Mouse (Mus musculus) right cerebral cortex, postnatal 36 days (tissue): Measurements from ENCODE around the gene Nlrp1b.

ENCODE experiments used
- DNase-seq, 2 experiments: peaks; one replicate each; pipeline ENCODE4 v3.0.0; 2022; ENCODE audit warnings: low spot score in 2 of 2, mixed read lengths in 1 of 2

The Nlrp1b gene

DNA sequence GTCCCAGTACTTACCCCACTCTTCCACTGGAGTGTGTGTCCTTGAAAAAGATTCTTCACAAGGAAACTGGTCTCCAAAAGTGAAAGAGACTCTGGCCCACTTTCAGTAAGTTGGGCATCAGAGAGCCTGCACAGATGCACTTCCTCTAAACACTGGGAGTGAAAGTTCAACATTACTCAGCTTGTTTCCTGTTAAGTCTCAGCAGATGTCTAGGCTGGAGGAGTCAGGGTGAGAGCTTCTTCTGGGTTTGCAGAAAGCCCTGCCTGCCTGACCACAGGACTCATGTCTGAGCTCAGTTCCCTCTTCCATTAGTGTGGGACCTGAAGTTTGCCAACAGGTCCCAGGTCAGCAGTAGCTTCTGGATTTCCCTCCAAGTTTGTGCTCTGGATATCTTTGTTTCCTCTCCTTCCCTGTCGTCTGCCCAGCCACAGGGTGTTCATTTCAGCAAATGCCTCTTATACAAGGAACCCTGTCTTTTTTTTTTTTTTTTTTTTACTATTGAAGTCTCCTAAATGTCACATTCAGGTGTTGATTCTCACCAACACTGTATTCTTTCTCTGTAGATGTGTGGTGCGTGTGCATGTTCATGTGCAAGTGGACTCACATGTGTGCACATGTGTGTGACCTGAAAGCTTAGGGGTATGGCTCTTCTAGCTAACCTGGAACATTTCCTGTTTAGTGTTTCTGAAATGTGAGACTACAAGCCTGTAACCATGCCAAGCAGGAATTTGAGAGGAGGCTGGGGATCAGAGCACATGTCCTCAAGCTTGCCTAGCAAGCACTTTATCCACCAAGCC lies at the start of gene Nlrp1b:
Gene Nlrp1b, minus strand, starts transcription at position 50 of the 797 bp plus-strand sequence.
- no peak for DNase-seq

DNA sequence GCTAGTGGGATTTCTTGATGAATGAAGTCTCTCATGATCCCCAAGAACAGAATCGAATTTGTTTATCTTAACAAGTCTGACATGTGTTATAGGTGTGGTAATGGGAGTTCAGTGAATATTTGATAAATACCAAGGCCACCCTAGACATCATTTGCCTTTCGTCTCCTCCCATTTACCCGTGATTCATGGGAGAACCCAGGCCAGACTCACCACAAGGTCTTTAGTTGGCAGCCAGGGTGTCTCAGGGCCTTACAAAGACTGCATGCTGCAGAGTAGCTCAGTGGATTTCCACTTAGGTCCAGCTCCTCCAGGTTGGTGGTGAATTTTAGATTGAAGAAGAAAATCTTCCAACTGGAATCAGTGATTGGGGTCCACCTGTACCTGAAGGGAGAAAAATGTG lies 30.5 kb upstream of the Nlrp1b start:
- no peak for DNase-seq

DNA sequence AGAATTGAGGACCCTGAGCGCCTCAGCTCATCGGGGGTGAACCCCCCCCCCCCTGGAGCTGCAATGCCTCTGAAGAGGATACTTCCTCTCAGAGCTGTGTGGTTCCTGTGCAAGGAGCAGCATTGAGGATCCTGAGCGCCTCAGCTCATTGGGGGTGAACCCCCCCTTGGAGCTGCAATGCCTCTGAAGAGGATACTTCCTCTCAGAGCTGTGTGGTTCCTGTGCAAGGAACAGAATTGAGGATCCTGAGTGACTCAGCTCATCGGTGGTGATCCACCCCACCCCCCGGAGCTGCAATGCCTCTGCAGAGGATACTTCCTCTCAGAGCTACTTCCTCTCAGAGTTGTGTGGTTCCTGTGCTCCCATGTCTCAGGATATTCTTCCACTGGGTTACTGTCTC lies 20.8 kb upstream of the Nlrp1b start:
- no peak for DNase-seq

DNA sequence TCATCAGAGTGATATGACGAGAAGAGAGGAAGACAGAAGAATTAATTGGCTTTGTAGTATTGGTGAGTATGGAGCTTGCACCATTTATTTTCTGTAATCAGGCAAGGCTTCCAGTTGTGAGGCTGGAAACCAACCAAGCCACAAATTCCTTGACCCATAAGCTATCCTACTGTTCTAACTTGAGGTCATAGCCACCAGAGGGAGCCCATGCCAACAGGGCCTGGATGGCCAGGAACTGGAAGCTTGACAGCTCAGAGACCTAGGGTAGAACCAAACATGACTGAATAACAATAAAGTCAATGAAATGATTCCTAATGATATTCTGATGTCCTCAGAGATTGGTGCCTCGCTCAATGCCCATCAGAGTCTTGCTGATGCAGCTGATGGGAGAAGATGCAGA lies 5.9 kb downstream of the Nlrp1b start:
- DNase-seq = no peak

DNA sequence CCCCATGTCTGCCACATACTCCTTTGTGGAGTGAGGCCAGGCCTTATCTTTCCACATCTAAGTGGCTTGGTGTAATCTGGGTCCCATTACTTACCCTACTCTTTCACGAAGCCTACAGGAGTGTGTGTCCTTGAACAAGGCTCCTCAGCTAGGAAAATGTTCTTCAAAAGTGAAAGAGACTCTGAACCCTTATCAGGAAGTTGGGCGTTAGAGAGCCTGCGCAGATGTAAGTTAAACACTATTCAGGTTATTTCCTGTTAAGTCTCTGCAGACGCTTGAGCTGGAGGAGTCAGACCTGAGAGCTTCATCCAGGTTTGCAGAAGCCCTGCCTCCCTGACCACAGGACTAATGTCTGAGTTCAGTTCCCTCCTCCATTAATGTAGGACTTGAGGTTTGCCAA lies 27.8 kb downstream of the Nlrp1b start:
- DNase-seq = no peak

DNA sequence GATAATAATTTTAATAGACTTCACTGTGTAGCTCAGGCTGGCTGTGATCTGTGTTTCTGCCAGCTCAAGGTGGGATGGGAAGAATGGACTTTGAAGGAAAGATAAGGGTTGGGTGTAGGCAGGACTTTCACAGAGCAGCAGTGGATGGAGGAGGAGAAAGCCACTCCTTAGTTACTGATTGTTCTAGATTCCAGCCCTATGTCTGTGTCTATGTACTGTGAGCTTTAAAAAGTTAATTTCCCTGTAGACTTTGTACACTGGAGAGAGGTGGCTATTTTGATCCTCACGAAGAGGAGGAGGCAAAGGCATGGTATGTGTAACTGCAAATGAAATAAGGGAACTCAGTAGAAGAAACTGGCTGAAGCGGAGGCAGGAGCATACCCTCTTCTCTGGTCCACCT lies 31.2 kb downstream of the Nlrp1b start:
- DNase-seq = no peak

DNA sequence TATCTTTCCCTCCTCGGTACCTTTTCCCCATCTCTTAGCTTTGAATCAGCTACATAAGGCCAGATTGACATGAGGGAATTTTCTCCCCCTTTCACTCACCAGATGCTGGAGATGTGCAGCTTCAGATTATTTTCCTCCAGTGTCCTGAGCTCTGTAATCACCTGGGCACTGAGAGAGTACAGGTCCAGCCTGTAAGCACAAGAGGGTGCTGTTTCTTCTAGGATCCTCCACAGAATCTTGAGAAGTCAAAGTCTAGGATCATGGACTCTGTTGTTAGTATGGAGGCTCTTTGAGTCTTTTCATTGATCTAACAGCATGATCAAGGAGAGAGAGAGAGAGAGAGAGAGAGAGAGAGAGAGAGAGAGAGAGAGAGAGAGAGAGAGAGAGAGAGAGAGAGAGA lies 60.9 kb downstream of the Nlrp1b start:
- DNase-seq = no peak

DNA sequence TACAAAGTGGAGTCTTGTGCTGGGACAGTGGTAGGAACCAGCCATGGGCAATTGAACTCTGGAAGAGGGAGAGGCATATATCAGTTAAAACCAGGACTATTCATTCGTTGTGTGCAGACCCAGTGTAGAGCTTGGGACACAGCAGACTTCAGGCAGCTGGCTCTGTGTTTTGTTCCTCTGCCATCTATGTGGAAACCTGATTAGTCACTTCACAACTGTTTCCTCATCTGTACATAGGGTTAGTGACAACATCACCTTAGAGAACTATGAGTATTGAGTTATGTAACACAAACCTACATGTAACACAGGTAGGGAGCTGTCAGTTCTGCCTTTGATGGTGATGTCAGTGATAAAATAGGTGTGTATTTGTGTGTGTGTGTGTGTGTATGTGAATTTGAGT lies 66.4 kb downstream of the Nlrp1b start:
- no peak for DNase-seq

DNA sequence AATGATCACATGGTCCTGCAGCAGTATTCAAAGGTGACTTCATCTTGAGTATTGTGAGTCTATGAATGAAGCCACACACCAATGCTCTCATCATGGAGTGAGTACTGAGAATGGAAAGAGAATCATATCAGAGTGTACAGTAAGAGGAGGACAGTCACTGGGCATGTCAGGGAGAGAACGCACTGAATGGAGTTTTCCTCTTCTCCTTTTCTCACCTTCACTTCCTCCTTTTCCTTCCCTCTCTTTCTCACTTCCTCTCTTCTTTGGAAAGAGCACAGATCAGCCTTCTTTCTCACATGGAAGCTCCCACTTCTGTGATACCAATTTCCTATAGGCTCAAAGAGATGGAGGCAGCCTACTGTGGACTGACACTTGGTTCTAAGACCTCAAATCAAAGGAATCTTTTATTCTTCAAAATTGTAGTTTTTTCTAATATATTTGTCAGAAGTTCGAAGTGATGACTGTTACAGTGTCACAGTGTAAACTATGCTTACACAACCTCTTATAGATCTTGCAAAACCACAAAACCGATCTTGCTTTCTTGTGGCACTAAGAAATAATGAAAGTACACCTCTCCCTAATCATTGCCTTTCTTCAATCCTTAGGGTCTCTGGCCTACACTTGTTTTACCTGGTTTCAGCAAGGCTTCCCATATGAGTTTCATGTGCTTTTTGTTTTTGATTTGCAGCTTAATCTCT lies 70.9 kb downstream of the Nlrp1b start:
- no peak for DNase-seq

DNA sequence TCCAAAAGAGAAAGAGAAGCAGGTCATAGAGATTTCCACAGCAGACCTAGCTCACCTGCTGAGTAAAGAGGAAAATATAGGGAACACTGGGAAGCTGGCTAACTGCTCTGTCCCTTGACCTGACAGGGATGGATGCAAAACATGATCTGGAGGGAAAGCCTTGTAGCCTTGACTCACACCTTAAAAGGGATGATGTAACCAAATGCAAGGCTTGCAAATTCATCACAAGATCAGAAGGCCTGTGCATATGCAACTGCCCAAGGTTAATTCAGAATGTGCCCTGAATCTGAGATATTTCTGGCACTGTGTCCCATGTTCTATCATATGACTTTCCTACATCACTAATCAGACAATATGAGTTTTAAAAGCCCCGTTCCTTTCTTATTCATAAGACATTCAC lies 75.3 kb downstream of the Nlrp1b start:
- DNase-seq = no peak

DNA sequence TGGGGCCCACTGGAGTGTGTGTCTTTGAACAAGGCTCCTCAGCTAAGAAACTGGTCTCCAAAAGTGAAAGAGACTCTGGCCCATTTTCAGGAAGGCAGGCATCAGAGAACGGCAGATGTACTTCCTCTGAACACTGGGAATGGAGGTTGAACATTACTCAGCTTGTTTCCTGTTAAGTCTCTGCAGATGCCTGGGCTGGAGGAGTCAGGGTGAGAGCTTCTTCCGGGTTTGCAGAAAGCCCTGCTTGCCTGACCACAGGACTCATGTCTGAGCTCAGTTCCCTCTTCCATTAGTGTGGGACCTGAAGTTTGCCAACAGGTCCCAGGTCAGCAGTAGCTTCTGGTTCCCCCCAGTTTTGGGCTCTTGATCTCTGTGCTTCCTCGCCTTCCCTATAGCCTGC lies 85.9 kb downstream of the Nlrp1b start, which contains the start of gene Nlrp1a:
Gene Nlrp1a, minus strand, starts transcription at position 44 of the 400 bp plus-strand sequence.
- peak in 1 of 2 experiments; percentile 2 for DNase-seq

DNA sequence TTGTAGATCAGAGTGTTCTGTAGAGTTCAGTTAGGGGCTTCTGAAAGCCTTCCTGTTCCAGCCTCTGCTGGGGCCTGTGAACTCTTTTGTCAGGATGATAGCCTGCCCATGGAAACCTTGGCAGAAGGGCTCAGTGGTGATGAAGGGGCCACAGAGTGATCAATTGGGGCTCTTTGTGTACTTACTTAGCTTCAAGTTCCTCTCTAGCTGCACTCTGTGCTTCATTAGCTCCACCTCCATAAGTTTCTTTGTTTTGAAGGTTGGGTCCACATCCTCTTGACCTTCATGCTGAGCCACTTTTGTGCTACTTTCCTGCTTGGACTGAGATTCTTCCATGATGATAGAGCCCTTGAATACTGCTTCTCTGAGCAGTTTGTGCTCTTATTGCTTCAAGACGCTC lies 88.5 kb downstream of the Nlrp1b start:
- no peak for DNase-seq

DNA sequence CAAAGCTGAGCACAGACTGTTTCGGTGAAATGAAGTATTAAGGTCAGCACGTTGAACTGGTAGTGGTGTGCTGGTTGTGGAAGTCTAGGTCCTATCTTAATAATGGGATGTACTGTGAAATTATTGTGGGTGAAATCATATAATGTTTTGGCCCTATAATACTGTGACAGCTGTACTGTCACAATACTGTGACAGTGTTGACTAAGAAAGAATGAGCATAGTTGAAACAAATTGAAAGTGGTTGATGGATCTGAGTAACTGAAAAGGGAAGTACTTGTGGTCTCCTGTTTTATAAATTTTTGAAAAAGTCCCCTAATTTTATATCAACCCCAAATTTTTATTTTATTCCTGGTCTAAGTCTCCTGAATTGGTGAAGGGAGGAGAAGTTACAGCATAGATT lies 123.4 kb downstream of the Nlrp1b start:
- no peak for DNase-seq

DNA sequence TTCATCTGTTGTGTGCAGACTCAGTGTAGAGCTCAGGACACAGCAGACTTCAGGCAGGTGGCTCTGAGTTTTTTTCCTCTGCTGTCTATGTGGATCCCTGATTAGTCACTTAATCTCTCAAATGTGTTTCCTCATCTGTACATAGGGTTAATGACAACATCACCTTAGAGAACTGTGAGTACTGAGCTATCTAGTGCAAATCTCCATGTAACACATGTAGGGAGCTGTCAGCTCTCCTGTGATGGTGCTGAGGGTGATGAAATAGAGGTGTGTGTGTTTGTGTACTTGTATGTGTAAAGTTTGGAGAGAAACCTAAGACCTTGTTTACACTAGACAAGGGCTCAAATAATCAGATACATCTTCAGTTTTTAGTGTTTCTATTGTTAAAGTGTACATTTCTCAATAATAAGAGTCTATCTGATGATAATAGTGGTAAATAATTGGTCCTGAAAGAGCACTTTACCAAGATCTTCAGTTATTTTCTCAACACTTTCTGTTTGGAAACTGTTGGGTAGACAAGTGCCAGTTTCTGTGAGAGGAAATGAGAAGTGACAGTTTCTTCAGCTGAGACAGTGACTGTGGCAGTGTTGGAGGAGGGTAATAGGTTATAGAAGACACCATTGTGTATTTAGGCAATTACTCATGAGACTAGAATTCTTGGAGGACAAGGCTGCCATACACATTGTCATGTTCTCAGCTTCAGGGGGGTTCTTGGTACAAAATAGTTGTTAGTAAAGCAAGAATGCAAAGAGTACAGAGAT lies 124.1 kb downstream of the Nlrp1b start:
- no peak for DNase-seq

DNA sequence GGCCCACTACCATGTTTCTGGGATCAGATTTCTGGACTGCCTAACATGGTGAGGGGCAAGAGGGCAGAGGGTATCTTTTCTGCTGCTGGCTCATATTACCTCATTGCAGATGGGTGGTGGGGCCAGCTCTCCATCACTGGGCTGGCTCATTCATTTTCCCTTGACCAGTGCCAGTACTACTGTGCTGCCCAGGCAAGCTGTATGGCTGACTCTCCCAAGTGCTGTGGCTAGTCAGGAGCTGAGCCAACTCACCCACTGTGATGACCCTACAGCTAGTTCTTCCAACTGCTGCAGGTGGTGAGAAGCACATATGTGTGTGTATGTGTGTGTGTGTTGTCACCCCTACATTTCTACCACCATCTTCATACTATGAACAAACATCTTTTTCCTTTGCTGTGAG lies 126.6 kb downstream of the Nlrp1b start:
- DNase-seq = no peak
